Mouse (Mus musculus) MEL (cell line): ENCODE measurements around the gene Nwd1. TPM values are rescaled to one million over a fixed set of nuclear protein-coding genes. Genes with fewer than 3 reads are reported as not detected.

Experiments used
- DNase-seq: peaks from one replicate; pipeline ENCODE4 v3.0.0; 2011; ENCODE audit warnings: low read depth, low spot score
- H3K27ac ChIP-seq: 2 replicates; pipeline ENCODE4 v1.5.1; 2012; ENCODE audit warnings: low read depth, mild to moderate bottlenecking, control low read depth, low read length, moderate library complexity; ENCODE audit not compliant: control insufficient read depth
- H3K27me3 ChIP-seq, 2 experiments: fragments of 150-350 bp in 1 of 2; sonication (generic) in 1 of 2; 2 replicates each; pipeline ENCODE4 v1.6.1; 2012; ENCODE audit warnings: low read length in 2 of 2, mild to moderate bottlenecking in 2 of 2, improper control_type of control experiment in 1 of 2, moderate library complexity in 1 of 2; ENCODE audit not compliant: insufficient read depth in 2 of 2, control insufficient read depth in 1 of 2
- H3K36me3 ChIP-seq, 2 experiments: 2 replicates each; pipeline ENCODE4 v1.6.1; 2012 to 2014; ENCODE audit warnings: low read length in 2 of 2, improper control_type of control experiment in 1 of 2, inconsistent platforms in 1 of 2, mild to moderate bottlenecking in 1 of 2; ENCODE audit not compliant: insufficient read depth in 2 of 2, control insufficient read depth in 1 of 2
- H3K4me1 ChIP-seq, 2 experiments: fragments of 150-350 bp in 1 of 2; sonication (generic) in 1 of 2; 2 replicates each; pipeline ENCODE4 v1.6.1; 2012; ENCODE audit warnings: low read length in 2 of 2, improper control_type of control experiment in 1 of 2, mild to moderate bottlenecking in 1 of 2; ENCODE audit not compliant: insufficient read depth in 2 of 2, control insufficient read depth in 1 of 2
- H3K4me3 ChIP-seq, 2 experiments: fragments of 150-350 bp in 1 of 2; sonication (generic) in 1 of 2; 2 replicates each; pipeline ENCODE4 v1.5.1; 2012; ENCODE audit warnings: low read depth in 2 of 2, low read length in 2 of 2, mild to moderate bottlenecking in 2 of 2, moderate library complexity in 2 of 2, control low read depth in 1 of 2, improper control_type of control experiment in 1 of 2; ENCODE audit not compliant: control insufficient read depth in 1 of 2, insufficient read depth in 1 of 2
- H3K79me2 ChIP-seq: 2 replicates; pipeline ENCODE4 v1.6.1; 2012; ENCODE audit warnings: mild to moderate bottlenecking, low read length, moderate library complexity; ENCODE audit not compliant: control insufficient read depth, poor library complexity, insufficient read depth
- H3K9ac ChIP-seq: 2 replicates; pipeline ENCODE4 v1.6.1; 2012; ENCODE audit warnings: low read depth, mild to moderate bottlenecking, control low read depth, low read length, moderate library complexity; ENCODE audit not compliant: control insufficient read depth, poor library complexity, severe bottlenecking
- H3K9me3 ChIP-seq: fragments of 150-350 bp; sonication (generic); replicated peaks from 2 replicates; pipeline ENCODE4 v1.6.1; 2012; ENCODE audit warnings: mild to moderate bottlenecking, low read length, improper control_type of control experiment, moderate library complexity; ENCODE audit not compliant: insufficient read depth
- CTCF ChIP-seq, 3 experiments: IDR thresholded peaks in 2 of 3; conservative IDR thresholded peaks in 1 of 3; 2 replicates each; pipeline ENCODE4 v1.5.1; 2011 to 2012; ENCODE audit warnings: low read length in 3 of 3, low read depth in 2 of 3, mild to moderate bottlenecking in 2 of 3, improper control_type of control experiment in 1 of 3, inconsistent platforms in 1 of 3, mixed read lengths in 1 of 3, moderate library complexity in 1 of 3; ENCODE audit not compliant: control insufficient read depth in 1 of 3, insufficient read depth in 1 of 3, poor library complexity in 1 of 3, severe bottlenecking in 1 of 3
- ELF1 ChIP-seq: IDR thresholded peaks from 2 replicates; pipeline ENCODE4 v1.6.1; 2014; ENCODE audit warnings: low read depth, mild to moderate bottlenecking, inconsistent platforms, low read length, improper control_type of control experiment, moderate library complexity
- ETS1 ChIP-seq: IDR thresholded peaks from 2 replicates; pipeline ENCODE4 v1.6.1; 2012; ENCODE audit warnings: low read depth, mild to moderate bottlenecking, inconsistent platforms, low read length, improper control_type of control experiment, moderate library complexity
- GABPA ChIP-seq: IDR thresholded peaks from 2 replicates; pipeline ENCODE4 v1.6.1; 2012; ENCODE audit warnings: low read depth, mild to moderate bottlenecking, inconsistent platforms, low read length, improper control_type of control experiment, moderate library complexity
- GATA1 ChIP-seq: IDR thresholded peaks from 2 replicates; pipeline ENCODE4 v1.6.1; 2011; ENCODE audit warnings: low read depth, low read length, improper control_type of control experiment
- HCFC1 ChIP-seq: IDR thresholded peaks from 2 replicates; pipeline ENCODE4 v1.6.1; 2012; ENCODE audit warnings: low read depth, mild to moderate bottlenecking, inconsistent platforms, low read length, improper control_type of control experiment, moderate library complexity
- JUND ChIP-seq: IDR thresholded peaks from 2 replicates; pipeline ENCODE4 v1.6.1; 2011; ENCODE audit warnings: low read depth, mild to moderate bottlenecking, improper control_type of control experiment, low read length
- KAT2A ChIP-seq: conservative IDR thresholded peaks from 2 replicates; pipeline ENCODE4 v1.6.1; 2012; ENCODE audit warnings: low read depth, low read length, improper control_type of control experiment, inconsistent platforms
- MAFK ChIP-seq: IDR thresholded peaks from 2 replicates; pipeline ENCODE4 v1.6.1; 2011; ENCODE audit warnings: low read depth, mild to moderate bottlenecking, low read length, improper control_type of control experiment, borderline replicate concordance
- MAX ChIP-seq: IDR thresholded peaks from 2 replicates; pipeline ENCODE4 v1.6.1; 2011; ENCODE audit warnings: low read length, improper control_type of control experiment
- MAZ ChIP-seq: IDR thresholded peaks from 2 replicates; pipeline ENCODE4 v1.6.1; 2012; ENCODE audit warnings: low read depth, mild to moderate bottlenecking, inconsistent platforms, low read length, improper control_type of control experiment
- MEF2A ChIP-seq: IDR thresholded peaks from 2 replicates; pipeline ENCODE4 v1.6.1; 2014; ENCODE audit warnings: low read depth, mild to moderate bottlenecking, inconsistent platforms, low read length, improper control_type of control experiment; ENCODE audit not compliant: poor library complexity, insufficient replicate concordance, severe bottlenecking; ENCODE audit errors: extremely low read depth
- MXI1 ChIP-seq: IDR thresholded peaks from 2 replicates; pipeline ENCODE4 v1.6.1; 2011; ENCODE audit warnings: mild to moderate bottlenecking, low read depth, low read length, improper control_type of control experiment
- MYB ChIP-seq: IDR thresholded peaks from 2 replicates; pipeline ENCODE4 v1.6.1; 2011; ENCODE audit warnings: mild to moderate bottlenecking, low read depth, low read length, improper control_type of control experiment
- MYC ChIP-seq: IDR thresholded peaks from 2 replicates; pipeline ENCODE4 v1.6.1; 2011; ENCODE audit warnings: low read depth, mild to moderate bottlenecking, low read length, improper control_type of control experiment, moderate library complexity
- RAD21 ChIP-seq: IDR thresholded peaks from 2 replicates; pipeline ENCODE4 v1.6.1; 2011; ENCODE audit warnings: mild to moderate bottlenecking, low read depth, low read length, improper control_type of control experiment
- RCOR1 ChIP-seq: IDR thresholded peaks from 2 replicates; pipeline ENCODE4 v1.6.1; 2012; ENCODE audit warnings: low read depth, mild to moderate bottlenecking, inconsistent platforms, low read length, improper control_type of control experiment
- SIN3A ChIP-seq: IDR thresholded peaks from 2 replicates; pipeline ENCODE4 v1.6.1; 2012; ENCODE audit warnings: low read length, improper control_type of control experiment, inconsistent platforms
- SMC3 ChIP-seq: IDR thresholded peaks from 2 replicates; pipeline ENCODE4 v1.6.1; 2011; ENCODE audit warnings: low read depth, low read length, improper control_type of control experiment
- TBP ChIP-seq: IDR thresholded peaks from 2 replicates; pipeline ENCODE4 v1.8.0; 2011; ENCODE audit warnings: low read depth, low read length, improper control_type of control experiment
- USF1 ChIP-seq: IDR thresholded peaks from 2 replicates; pipeline ENCODE4 v1.6.1; 2014; ENCODE audit warnings: low read depth, mild to moderate bottlenecking, inconsistent platforms, low read length, improper control_type of control experiment, moderate library complexity
- ZC3H11A ChIP-seq: IDR thresholded peaks from 2 replicates; pipeline ENCODE4 v1.6.1; 2012; ENCODE audit warnings: low read depth, mild to moderate bottlenecking, inconsistent platforms, low read length, improper control_type of control experiment
- ZKSCAN1 ChIP-seq: IDR thresholded peaks from 2 replicates; pipeline ENCODE4 v1.6.1; 2012; ENCODE audit warnings: low read depth, mild to moderate bottlenecking, inconsistent platforms, low read length, improper control_type of control experiment, moderate library complexity
- ZMIZ1 ChIP-seq: IDR thresholded peaks from 2 replicates; pipeline ENCODE4 v1.6.1; 2012; ENCODE audit warnings: low read depth, mild to moderate bottlenecking, inconsistent platforms, low read length, improper control_type of control experiment, moderate library complexity
- ZNF384 ChIP-seq: IDR thresholded peaks from 2 replicates; pipeline ENCODE4 v1.6.1; 2012; ENCODE audit warnings: low read depth, mild to moderate bottlenecking, inconsistent platforms, low read length, improper control_type of control experiment
- polyA plus RNA-seq, 2 experiments: library from polyadenylated mRNA; stranded (reverse) in 1 of 2; unstranded in 1 of 2; fragments of >175 nt in 1 of 2; fragments of >200 nt in 1 of 2; gene quantifications; 2 replicates each; pipeline versions ENCODE4 v1.2.1 to v1.2.4; 2012; ENCODE audit warnings: low replicate concordance in 2 of 2, low read depth in 1 of 2; ENCODE audit not compliant: insufficient read length in 2 of 2, insufficient read depth in 1 of 2, missing spikeins in 1 of 2
- total RNA-seq: library from RNA; depleted of rRNA; stranded (reverse); fragments of 300-350 nt; gene quantifications from 2 replicates; pipeline ENCODE4 v1.2.3, GENCODE M21; 2012

The Nwd1 gene
- total and polyA plus RNA-seq, 3 experiments = 0.03 TPM; not detected in 2

DNA sequence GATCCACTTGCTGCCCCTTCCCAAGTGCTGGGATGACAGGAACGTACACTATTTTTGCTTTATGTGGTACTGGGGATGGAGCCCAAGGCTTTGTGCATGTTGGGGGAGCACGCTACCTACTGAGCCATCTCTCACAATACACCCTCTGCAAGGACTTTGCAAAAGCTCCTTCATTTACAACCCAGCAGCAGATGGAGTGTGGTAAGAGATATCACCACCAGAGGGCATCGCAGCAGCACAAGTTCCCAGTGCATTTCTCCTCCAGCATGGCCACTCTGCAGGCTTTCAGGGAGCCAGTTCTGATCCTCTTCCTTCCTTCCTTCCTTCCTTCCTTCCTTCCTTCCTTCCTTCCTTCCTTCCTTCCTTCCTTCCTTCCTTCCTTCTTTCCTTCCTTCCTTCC lies 33.6 kb downstream of the Nwd1 start:
- Histone ChIP-seq H3K9me3 (no peaks in the 10 kb centered on the region), H3K4me3 (no peak overlapping the region), H3K27ac (no peak overlapping the region), H3K79me2 (no peaks in the 10 kb centered on the region), H3K36me3 (peaks cover 0 to 5% of the 10 kb centered on the region in 2 experiments; a peak in 2 of 4 replicates), H3K9ac (no peak overlapping the region), H3K4me1 (peaks cover 0 to 9% of the 10 kb centered on the region in 2 experiments; a peak in 3 of 4 replicates), H3K27me3 (0 out of 4 replicates have a peak, but pooled peaks cover 2 to 4% of the 10 kb centered on the region in 2 experiments)
- DNase-seq = peak; percentile 77
- no peak for TF ChIP-seq KAT2A
- TF ChIP-seq JUND = no peak
- no peak for TF ChIP-seq TBP
- TF ChIP-seq HCFC1 = no peak
- TF ChIP-seq RAD21 = peak; percentile 80
- no peak for TF ChIP-seq RCOR1
- TF ChIP-seq ETS1 = no peak
- no peak for TF ChIP-seq ZMIZ1
- no peak for TF ChIP-seq GATA1
- TF ChIP-seq MXI1 = no peak
- 0 out of 2 replicates have a peak, but pooled peaks have one; percentile 46 for TF ChIP-seq MYC
- no peak for TF ChIP-seq GABPA
- TF ChIP-seq MAFK = no peak
- TF ChIP-seq MAZ = no peak
- no peak for TF ChIP-seq SIN3A
- TF ChIP-seq SMC3 = peak; percentile 88
- TF ChIP-seq ZKSCAN1 = no peak
- no peak for TF ChIP-seq MAX
- TF ChIP-seq ELF1 = no peak
- TF ChIP-seq CTCF (IDR thresholded peaks at IDR 0.05 in 2 of 3, conservative IDR thresholded peaks at IDR 0.05 in 1 of 3; ENCODE audit: control insufficient read depth in 1 of 3, insufficient read depth in 1 of 3, low read depth in 2 of 3, low read length in 3 of 3, poor library complexity in 1 of 3, severe bottlenecking in 1 of 3) = peak; percentile 83 to 89 (median 84)
- TF ChIP-seq ZC3H11A = peak; percentile 69
- TF ChIP-seq ZNF384 = no peak
- no peak for TF ChIP-seq MEF2A
- TF ChIP-seq MYB = no peak
- TF ChIP-seq USF1 = no peak
